Comparison of ENCODE assay signal across 13 mouse cellular contexts in the genomic region with DNA sequence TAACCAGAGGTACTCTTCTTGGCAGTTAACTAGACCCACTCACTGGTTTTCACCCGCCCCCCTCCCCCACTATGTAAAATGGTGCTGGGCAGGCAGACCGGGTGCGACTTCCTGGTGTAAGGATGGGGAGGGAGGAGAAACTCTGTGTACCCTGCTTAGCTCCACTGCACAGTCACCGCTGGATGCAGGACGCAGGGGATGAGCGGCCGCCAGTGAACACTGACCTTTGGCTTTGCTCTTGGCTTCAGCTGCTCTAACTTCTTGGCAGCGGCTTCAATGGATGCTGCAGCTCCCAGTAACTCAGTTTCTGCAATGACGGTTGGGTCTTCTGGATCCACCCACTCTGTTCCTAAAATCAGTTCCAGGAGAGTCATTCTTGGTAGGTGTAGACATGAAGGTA.
DNase-seq lines count a peak whose midpoint lies in the region; ATAC-seq and TF ChIP-seq lines count a peak whose summit lies in the region.
"Had no signal": no experiment of that assay in that cellular context is flagged by ENCODE, and none has a peak within 500 bp of the region (broad histone marks: within the 10 kb centered on the region; RNA-seq: fewer than 3 reads in every experiment).

No protein-coding gene starts in this region.

- no peaks in the 10 kb centered on the region for H3K9me3 ChIP-seq in midbrain, embryonic 11.5 days (ENCODE audit: control insufficient read depth, low read length)
- H3K9me3 ChIP-seq: G1E; hindbrain, embryonic 13.5 days had no signal

- no peak overlapping the region for H3K4me3 ChIP-seq in gastrocnemius, adult 2 months
- no peak overlapping the region for H3K4me3 ChIP-seq in midbrain, embryonic 11.5 days (ENCODE audit: low read depth, low read length)
- H3K4me3 ChIP-seq: hindbrain, embryonic 13.5 days; left cerebral cortex, adult 2 months; myocyte had no signal

- no peak overlapping the region for H3K9ac ChIP-seq in midbrain, embryonic 11.5 days (ENCODE audit: low read length)
- H3K9ac ChIP-seq: hindbrain, embryonic 13.5 days had no signal

- H3K36me3 ChIP-seq in midbrain, embryonic 11.5 days (ENCODE audit: control insufficient read depth, insufficient read depth, low read length), result no peaks in the 10 kb centered on the region
- H3K36me3 ChIP-seq: G1E had no signal

- no peak overlapping the region for H3K4me2 ChIP-seq in midbrain, embryonic 11.5 days
- H3K4me2 ChIP-seq: hindbrain, embryonic 13.5 days had no signal

- no peaks in the 10 kb centered on the region for H3K4me1 ChIP-seq in midbrain, embryonic 11.5 days (ENCODE audit: control insufficient read depth, insufficient read depth, low read length)
- H3K4me1 ChIP-seq: hindbrain, embryonic 13.5 days had no signal

- WGBS in midbrain, embryonic 11.5 days, result 89% methylated on average over 9 of the region's 9 CpGs

- intact Hi-C loops in gastrocnemius, adult 2 months (cut with DNase I), result no loop called here

- no peak for TF ChIP-seq CTCF in gastrocnemius, adult 2 months (IDR thresholded peaks at IDR 0.05)

- peak overlapping the region; percentile 84 for H3K27ac ChIP-seq in gastrocnemius, adult 2 months
- no peak overlapping the region for H3K27ac ChIP-seq in midbrain, embryonic 11.5 days (ENCODE audit: low read depth, low read length)
- H3K27ac ChIP-seq: hindbrain, embryonic 13.5 days; left cerebral cortex, adult 2 months had no signal

- peak; percentile 65 to 82 for DNase-seq in adrenal gland, adult (ENCODE audit: inconsistent age in 2 of 2, low spot score in 1 of 2)
- no peak for DNase-seq in adrenal gland, postnatal 4 days (ENCODE audit: low spot score in 2 of 2)
- DNase-seq in gastrocnemius, adult 2 months, result peak; percentile 86
- peak; percentile 73 to 78 for DNase-seq in kidney, adult 8-10 months
- peak; percentile 65 for DNase-seq in lung, postnatal 14 days
- no peak for DNase-seq in midbrain, embryonic 11.5 days (ENCODE audit: low spot score, missing footprints)
- DNase-seq in T-cell, adult 2 months (ENCODE audit: low spot score), result no peak
- DNase-seq in frontal cortex, postnatal 14 days (ENCODE audit: low spot score in 2 of 2), result no peak

- H3K27me3 ChIP-seq in midbrain, embryonic 11.5 days (ENCODE audit: control insufficient read depth, insufficient read depth, low read length), result no peaks in the 10 kb centered on the region
- H3K27me3 ChIP-seq: hindbrain, embryonic 13.5 days had no signal

- no peak for ATAC-seq in midbrain, embryonic 11.5 days (ENCODE audit: low FRiP score)
- ATAC-seq: forebrain, embryonic 14.5 days had no signal

Comparison
In these comparisons a context has a peak if more than half of its experiments do, and no peak if none do; other contexts are left out.
1. DNase-seq: peak in adrenal gland, adult (2 of 2), gastrocnemius, adult 2 months (single experiment), kidney, adult 8-10 months (2 of 2) and lung, postnatal 14 days (single experiment); none in adrenal gland, postnatal 4 days (0 of 2), midbrain, embryonic 11.5 days (single experiment), T-cell, adult 2 months (single experiment) and frontal cortex, postnatal 14 days (0 of 2).